Mouse (Mus musculus) embryonic fibroblast, embryonic 13.5 days (primary cell): Measurements from ENCODE around the gene Tmem178.

Source experiments
- CTCF ChIP-seq: IDR thresholded peaks from 2 replicates; pipeline ENCODE4 v1.5.1; 2011; ENCODE audit warnings: mild to moderate bottlenecking, control low read depth, low read length, moderate library complexity, borderline replicate concordance; ENCODE audit not compliant: insufficient read depth
- POLR2A ChIP-seq: IDR thresholded peaks from 2 replicates; pipeline ENCODE4 v1.6.1; 2011; ENCODE audit warnings: low read depth, mild to moderate bottlenecking, control low read depth, low read length, moderate library complexity

GRCm38 (mm10) chr17:81017132-81017531, 72.7 kb downstream of the Tmem178 start:
- TF ChIP-seq CTCF (no peak; the same call in 1 of the 2 replicates), POLR2A (no peak)
